Mouse (Mus musculus) cortical plate, adult 2 months (tissue): ENCODE measurements at regions not wholly inside any gene's neighbourhood (a gene's known extent, or its start where the extent isn't known, plus 50 kb on each side); places are given as distances from the start of the nearest gene placed in this dataset.

Experiments
- CTCF ChIP-seq: fragments of 200-500 bp; IDR thresholded peaks from 2 replicates; pipeline ENCODE4 v1.5.1; 2011; ENCODE audit warnings: mild to moderate bottlenecking, control low read depth, low read length; ENCODE audit not compliant: insufficient read depth; ENCODE audit errors: extremely low read depth
- POLR2A ChIP-seq: fragments of 200-500 bp; IDR thresholded peaks from 2 replicates; pipeline ENCODE4 v1.6.1; 2011; ENCODE audit warnings: mild to moderate bottlenecking, low read length, control low read depth; ENCODE audit not compliant: insufficient read depth; ENCODE audit errors: extremely low read depth

- no peak for TF ChIP-seq POLR2A
- no peak for TF ChIP-seq CTCF
These were observed 149.7 kb upstream of the 4931429L15Rik start for GRCm38 (mm10) chr9:46469521-46469920.
